Mouse (Mus musculus) kidney, adult 2 months (tissue): Measurements from ENCODE around the gene Lmntd1.

Experiments used
- CTCF ChIP-seq: fragments of 200-500 bp; conservative IDR thresholded peaks from 2 replicates; pipeline ENCODE4 v1.5.1; 2011; ENCODE audit warnings: low read depth, mild to moderate bottlenecking, control low read depth, low read length, moderate library complexity, mixed read lengths; ENCODE audit not compliant: insufficient read depth, insufficient read length
- POLR2A ChIP-seq: fragments of 200-500 bp; IDR thresholded peaks from one replicate; pipeline ENCODE4 v1.6.1; 2011; ENCODE audit warnings: low read depth, low read length, control low read depth

GRCm38 (mm10) chr6:145371586-145371985 lies 242.5 kb downstream of the Lmntd1 start:
- no peak for TF ChIP-seq CTCF
- TF ChIP-seq POLR2A, result no peak
